Mouse (Mus musculus) adrenal gland, postnatal 14 days (tissue): Measurements from ENCODE around the gene Plxnc1. TPM values are rescaled to one million over a fixed set of nuclear protein-coding genes. Genes with fewer than 3 reads are reported as not detected.

ENCODE experiments used
- DNase-seq: peaks from one replicate; pipeline ENCODE4 v3.0.0; 2021; ENCODE audit warnings: mixed read lengths
- total RNA-seq: library from RNA; stranded (reverse); gene quantifications from 2 replicates; pipeline ENCODE4 v1.2.3, GENCODE M21; 2021

The Plxnc1 gene
- total RNA-seq, 1 experiment from 2014 or later: 4.1 TPM

- no peak for DNase-seq
Observed at GRCm38 (mm10) chr10:94866995-94867856, 77.4 kb downstream of the Plxnc1 start.

GRCm38 (mm10) chr10:94865206-94865605 lies 79.4 kb downstream of the Plxnc1 start:
- DNase-seq: no peak

GRCm38 (mm10) chr10:94864199-94864928 lies 80.3 kb downstream of the Plxnc1 start:
- DNase-seq: no peak

GRCm38 (mm10) chr10:94863251-94863650 lies 81.4 kb downstream of the Plxnc1 start:
- DNase-seq: no peak

GRCm38 (mm10) chr10:94860870-94861269 lies 83.8 kb downstream of the Plxnc1 start:
- DNase-seq: no peak

- DNase-seq: no peak
Observed at GRCm38 (mm10) chr10:94858277-94859033, 86.2 kb downstream of the Plxnc1 start.

GRCm38 (mm10) chr10:94850565-94850964 lies 94.1 kb downstream of the Plxnc1 start:
- DNase-seq: no peak

GRCm38 (mm10) chr10:94849930-94850329 lies 94.7 kb downstream of the Plxnc1 start:
- no peak for DNase-seq

- DNase-seq: no peak
Observed at GRCm38 (mm10) chr10:94849360-94849759, 95.3 kb downstream of the Plxnc1 start.

GRCm38 (mm10) chr10:94848344-94848743 lies 96.3 kb downstream of the Plxnc1 start:
- DNase-seq: no peak

- no peak for DNase-seq
Observed at GRCm38 (mm10) chr10:94846501-94847105, 98.0 kb downstream of the Plxnc1 start.

GRCm38 (mm10) chr10:94844692-94845091 lies 99.9 kb downstream of the Plxnc1 start:
- no peak for DNase-seq

- no peak for DNase-seq
Observed at GRCm38 (mm10) chr10:94835874-94836273, 108.8 kb downstream of the Plxnc1 start.

- peak; percentile 94 for DNase-seq
Observed at GRCm38 (mm10) chr10:94829407-94829806, 115.2 kb downstream of the Plxnc1 start.

GRCm38 (mm10) chr10:94828734-94829230 lies 115.9 kb downstream of the Plxnc1 start:
- DNase-seq: no peak

GRCm38 (mm10) chr10:94827890-94828733 lies 116.5 kb downstream of the Plxnc1 start:
- DNase-seq: peak; percentile 20

- DNase-seq: no peak
Observed at GRCm38 (mm10) chr10:94827325-94827724, 117.3 kb downstream of the Plxnc1 start.

- no peak for DNase-seq
Observed at GRCm38 (mm10) chr10:94826436-94826835, 118.2 kb downstream of the Plxnc1 start.

- no peak for DNase-seq
Observed at GRCm38 (mm10) chr10:94825951-94826350, 118.7 kb downstream of the Plxnc1 start.

- DNase-seq: no peak
Observed at GRCm38 (mm10) chr10:94823971-94824760, 120.5 kb downstream of the Plxnc1 start.
